Mouse (Mus musculus): ENCODE measurements around the gene Kpna6. TPM values are rescaled to one million over a fixed set of nuclear protein-coding genes. Genes with fewer than 3 reads are reported as not detected.
"Not testable (repeated sequence)": the region's sequence is repeated elsewhere in the genome, so short reads cannot be mapped to it uniquely, and the experiment has no call there.

The Kpna6 gene
- polyA plus RNA-seq (2015; fragmentation: Nextera tagmentation; extraction: Ambion mirVana), result 16.1 and 19.1 TPM in 2 replicates

DNA sequence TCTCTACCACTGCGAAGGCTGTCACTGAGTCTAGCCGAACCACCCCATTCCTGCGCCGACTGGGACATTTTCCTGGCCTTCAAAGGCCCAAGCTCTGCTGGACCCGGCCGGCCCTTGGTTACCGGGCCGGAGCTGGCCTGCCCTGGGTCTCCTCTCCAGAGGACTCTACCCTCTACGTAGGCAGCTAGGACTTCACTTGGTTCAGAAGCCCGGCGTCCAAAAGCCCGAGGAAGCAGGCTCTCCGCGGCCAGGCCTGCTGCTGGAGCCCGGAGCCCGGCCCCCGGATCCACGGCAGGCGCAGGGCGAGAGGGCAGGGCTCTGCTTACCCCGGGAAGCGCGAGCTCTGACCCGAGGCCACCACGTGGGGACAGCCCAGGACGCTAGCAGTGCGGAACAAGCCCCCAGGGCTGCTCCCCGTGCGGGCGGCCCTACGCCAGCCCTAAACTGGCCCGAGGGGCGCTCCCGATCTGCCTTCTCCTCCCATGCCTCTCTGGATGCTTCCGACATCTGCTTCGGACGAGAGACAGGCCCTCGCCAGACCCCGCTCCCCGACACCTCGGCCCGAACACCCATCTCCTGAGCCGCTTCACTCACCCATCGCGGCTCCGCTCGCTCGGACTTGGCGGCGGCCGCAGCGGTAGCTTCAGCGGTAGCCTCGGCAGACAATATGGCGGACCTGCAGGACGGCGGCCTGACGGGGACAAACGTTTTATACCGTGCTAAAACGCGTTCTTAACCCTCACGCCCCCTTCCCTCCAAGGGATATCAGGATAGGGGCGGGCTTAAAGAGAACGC is at the start of gene Kpna6:
TSS of gene Kpna6 (minus strand) at position 685 of the 795 bp plus-strand sequence.
- Histone ChIP-seq H3K9ac (peak within 1 kb of the TSS; percentile 99), H3K9me3 (no peaks in the 10 kb centered on the region), H3K4me3 (peak within 1 kb of the TSS; percentile 100), H3K27ac (peak within 1 kb of the TSS; percentile 96), H3K4me1 (peaks cover 12% of the 10 kb centered on the region), H3K4me2 (peak within 1 kb of the TSS; percentile 68), H3K36me3 (peaks cover 28% of the 10 kb centered on the region), H3K27me3 (no peaks in the 10 kb centered on the region)
- ATAC-seq (ENCODE audit: insufficient number of reproducible peaks, insufficient read depth, low FRiP score, low TSS enrichment, low read depth), result peak; percentile 82
- WGBS, result under 1% methylated on average over 65 of the region's 65 CpGs

DNA sequence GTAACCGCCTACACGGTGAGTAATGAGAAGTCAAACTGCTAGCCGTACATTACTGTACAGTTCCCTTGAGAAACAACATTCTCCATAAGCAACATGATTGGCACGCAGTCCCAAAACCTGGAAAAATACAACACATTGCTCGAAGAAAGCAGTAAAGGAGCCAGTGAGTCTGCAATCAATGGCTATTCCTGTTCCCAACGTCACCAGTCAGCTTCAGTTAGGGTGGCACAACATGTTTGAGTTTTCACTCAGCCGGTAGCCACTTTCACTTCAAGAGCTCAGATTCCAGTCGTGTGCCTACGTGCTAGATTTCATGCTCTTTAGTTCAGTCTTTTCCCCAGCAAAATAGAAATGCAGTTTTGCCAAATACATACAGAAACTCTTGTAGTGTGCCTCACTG is 43.7 kb upstream of the Kpna6 start:
- Histone ChIP-seq H3K27me3 (no peaks in the 10 kb centered on the region), H3K4me3 (no peak overlapping the region), H3K4me1 (no peaks in the 10 kb centered on the region), H3K36me3 (peaks cover 83% of the 10 kb centered on the region), H3K4me2 (no peak overlapping the region), H3K9me3 (no peaks in the 10 kb centered on the region), H3K9ac (no peak overlapping the region), H3K27ac (no peak overlapping the region)
- ATAC-seq (ENCODE audit: insufficient number of reproducible peaks, insufficient read depth, low FRiP score, low TSS enrichment, low read depth), result no peak
- 84% methylated on average over 9 of the region's 9 CpGs for WGBS

DNA sequence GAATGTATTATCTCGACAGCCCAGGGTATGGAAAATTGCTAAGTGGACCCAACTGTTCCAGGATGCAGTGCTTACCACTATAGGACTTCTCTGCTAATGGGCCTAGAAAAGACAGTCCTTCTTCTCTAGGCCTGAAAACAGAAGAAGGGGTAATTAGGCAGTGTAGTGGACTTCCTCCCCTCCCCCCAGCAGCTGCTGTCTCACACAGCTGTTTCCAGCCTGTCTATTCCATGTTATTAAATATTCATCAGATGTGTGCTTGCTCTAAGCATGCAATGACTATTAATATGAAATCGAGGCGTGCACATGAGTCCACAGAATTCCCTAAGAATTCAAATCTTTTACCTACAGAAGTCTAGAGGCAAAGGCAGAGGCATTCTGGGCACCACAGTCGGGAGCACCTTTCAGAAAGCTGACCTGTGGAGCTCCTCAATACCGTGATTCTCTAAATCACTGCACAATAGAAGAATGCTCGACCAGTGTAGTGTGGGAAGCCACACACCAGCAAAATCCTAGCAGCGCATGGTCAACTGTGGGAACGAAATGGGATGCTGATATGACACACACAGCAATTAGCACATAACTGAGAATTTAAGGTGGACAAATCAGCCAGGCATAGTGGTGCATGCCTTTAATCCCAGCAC is 37.0 kb upstream of the Kpna6 start:
- Histone ChIP-seq H3K9ac (no peak overlapping the region), H3K4me3 (no peak overlapping the region), H3K27me3 (no peaks in the 10 kb centered on the region), H3K27ac (no peak overlapping the region), H3K9me3 (no peaks in the 10 kb centered on the region), H3K4me2 (no peak overlapping the region), H3K36me3 (peaks cover 95% of the 10 kb centered on the region), H3K4me1 (no peaks in the 10 kb centered on the region)
- WGBS, result 86% methylated on average over 8 of the region's 8 CpGs
- no peak for ATAC-seq (ENCODE audit: insufficient number of reproducible peaks, insufficient read depth, low FRiP score, low TSS enrichment, low read depth)

DNA sequence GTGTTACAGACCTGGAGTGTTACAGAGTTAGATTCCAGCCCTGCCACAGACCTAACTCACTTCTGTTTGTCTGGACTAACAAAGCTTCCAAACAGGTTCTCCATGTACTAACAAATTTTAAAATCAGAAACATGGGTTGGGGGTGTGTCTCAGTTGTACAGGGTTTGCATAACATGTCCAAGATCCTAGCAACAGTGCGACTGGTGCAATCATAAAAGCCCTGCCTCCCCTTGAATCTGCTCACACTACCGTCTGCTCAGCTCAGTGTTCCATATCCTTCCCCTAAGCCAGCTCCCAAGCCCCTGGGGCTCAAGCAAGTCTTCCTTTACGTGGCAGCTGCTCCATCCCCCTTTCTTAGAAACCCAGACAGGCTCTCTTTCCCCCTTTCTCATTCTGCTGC is 34.2 kb upstream of the Kpna6 start:
- no peak overlapping the region for H3K9ac ChIP-seq

DNA sequence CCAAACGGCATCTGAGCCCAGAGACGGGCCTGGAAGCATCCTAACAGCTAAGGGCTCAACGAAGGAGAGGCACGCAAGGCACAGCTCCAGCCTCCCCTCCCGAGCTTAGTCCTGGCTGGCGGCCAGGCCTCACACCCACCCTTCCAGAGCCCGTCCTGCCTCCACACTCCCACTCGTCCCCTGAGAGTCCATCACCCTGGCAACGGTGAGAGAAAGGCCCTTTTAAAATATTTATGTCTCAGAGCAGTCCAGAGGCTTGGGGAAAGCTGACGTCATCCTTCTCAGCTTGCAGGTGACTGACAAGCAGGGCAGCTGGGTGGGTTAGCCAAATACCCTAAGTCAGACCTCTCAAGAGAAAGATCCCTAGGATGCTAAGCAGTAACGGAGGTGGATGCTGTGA is 29.9 kb upstream of the Kpna6 start:
- peak overlapping the region; percentile 82 for H3K27ac ChIP-seq
- H3K4me2 ChIP-seq, result peak overlapping the region; percentile 7; the same call in 1 of the 2 replicates
- H3K9me3 ChIP-seq, result no peaks in the 10 kb centered on the region
- peak overlapping the region; percentile 55 for H3K9ac ChIP-seq
- no peaks in the 10 kb centered on the region for H3K27me3 ChIP-seq
- no peak overlapping the region; the same call in 1 of the 2 replicates for H3K4me3 ChIP-seq
- H3K36me3 ChIP-seq, result peaks cover 57% of the 10 kb centered on the region
- WGBS, result 22% methylated on average over 11 of the region's 11 CpGs
- ATAC-seq (ENCODE audit: insufficient number of reproducible peaks, insufficient read depth, low FRiP score, low TSS enrichment, low read depth), result peak; percentile 72
- peaks cover 30% of the 10 kb centered on the region for H3K4me1 ChIP-seq

More for the DNA sequence above, 34.2 kb upstream of the Kpna6 start:
- Histone ChIP-seq H3K4me1 (peaks cover 19% of the 10 kb centered on the region), H3K4me2 (no peak overlapping the region), H3K9me3 (no peaks in the 10 kb centered on the region), H3K27me3 (no peaks in the 10 kb centered on the region), H3K27ac (no peak overlapping the region), H3K36me3 (peaks cover 97% of the 10 kb centered on the region), H3K4me3 (no peak overlapping the region)
- WGBS, result 47% methylated on average over 3 of the region's 3 CpGs
- no peak for ATAC-seq (ENCODE audit: insufficient number of reproducible peaks, insufficient read depth, low FRiP score, low TSS enrichment, low read depth)

DNA sequence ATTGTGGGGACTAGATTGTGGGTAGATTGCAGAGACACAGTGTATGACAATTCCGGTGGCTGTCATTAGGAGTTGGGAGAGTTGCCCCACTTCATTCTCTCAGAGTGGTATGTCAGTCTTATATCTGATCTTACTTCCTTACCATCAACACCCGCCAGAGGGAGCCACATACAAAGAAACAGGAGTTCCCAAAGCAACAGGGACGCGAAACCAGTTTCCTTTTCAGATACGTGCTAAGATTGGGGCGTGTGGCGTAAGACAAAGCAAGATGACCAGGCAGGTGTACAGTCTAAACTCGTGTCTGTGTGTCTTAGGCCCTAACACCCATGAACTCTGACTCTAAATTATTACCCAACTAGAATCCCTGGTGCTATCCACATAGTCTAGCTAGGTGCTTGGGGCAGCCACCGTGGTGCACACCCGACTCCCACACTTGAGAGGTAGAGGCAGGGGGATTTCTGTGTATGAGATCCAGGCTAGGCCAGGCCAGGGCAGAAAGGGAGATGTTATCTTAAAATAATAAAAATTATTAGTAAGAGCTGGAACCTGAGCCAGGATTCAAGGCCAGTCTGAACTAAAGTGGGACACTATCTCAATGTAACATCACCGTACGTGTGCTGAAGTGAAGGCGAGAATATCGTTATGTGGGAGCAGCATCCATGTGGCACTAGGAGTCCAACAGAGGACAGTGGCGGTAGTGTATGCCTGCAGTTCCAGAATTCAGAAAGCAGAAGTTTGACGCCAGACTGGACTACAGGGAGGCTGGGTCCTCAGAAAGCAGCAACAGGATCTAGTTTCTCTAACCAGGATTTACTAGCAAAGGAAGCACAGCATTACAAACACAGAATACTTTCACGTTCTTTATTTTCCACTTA is 29.2 kb upstream of the Kpna6 start:
- Histone ChIP-seq H3K9me3 (no peaks in the 10 kb centered on the region), H3K27me3 (no peaks in the 10 kb centered on the region), H3K4me3 (no peak overlapping the region), H3K4me1 (peaks cover 30% of the 10 kb centered on the region), H3K36me3 (peaks cover 51% of the 10 kb centered on the region), H3K9ac (peak overlapping the region; percentile 55), H3K27ac (peak overlapping the region; percentile 82), H3K4me2 (no peak overlapping the region)
- ATAC-seq (ENCODE audit: insufficient number of reproducible peaks, insufficient read depth, low FRiP score, low TSS enrichment, low read depth), result no peak; the same call in 1 of the 2 replicates
- 53% methylated on average over 17 of the region's 17 CpGs for WGBS

DNA sequence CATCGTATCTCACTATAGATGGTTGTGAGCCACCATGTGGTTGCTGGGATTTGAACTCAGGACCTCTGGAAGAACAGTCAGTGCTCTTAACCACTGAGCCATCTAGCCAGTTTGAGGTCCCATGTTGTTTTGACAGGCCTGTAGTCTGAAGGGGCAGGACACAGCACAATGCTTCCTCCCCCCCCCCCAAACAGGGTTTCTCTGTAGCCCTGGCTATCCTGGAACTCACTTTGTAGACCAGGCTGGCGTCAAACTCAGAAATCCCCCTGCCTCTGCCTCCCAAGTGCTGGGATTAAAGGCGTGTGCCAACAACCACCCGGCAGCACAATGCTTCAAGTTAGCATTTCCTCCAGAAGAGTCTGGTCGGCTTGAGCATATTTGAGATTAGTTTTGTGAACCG is 28.1 kb upstream of the Kpna6 start:
- H3K4me3 ChIP-seq; ATAC-seq (ENCODE audit: insufficient number of reproducible peaks, insufficient read depth, low FRiP score, low TSS enrichment, low read depth); H3K9me3 ChIP-seq; H3K4me2 ChIP-seq; H3K27me3 ChIP-seq; H3K9ac ChIP-seq; H3K27ac ChIP-seq: not testable (repeated sequence)
- Histone ChIP-seq H3K4me1 (peaks cover 33% of the 10 kb centered on the region), H3K36me3 (peaks cover 41% of the 10 kb centered on the region)
- 88% methylated on average over 6 of the region's 6 CpGs for WGBS

DNA sequence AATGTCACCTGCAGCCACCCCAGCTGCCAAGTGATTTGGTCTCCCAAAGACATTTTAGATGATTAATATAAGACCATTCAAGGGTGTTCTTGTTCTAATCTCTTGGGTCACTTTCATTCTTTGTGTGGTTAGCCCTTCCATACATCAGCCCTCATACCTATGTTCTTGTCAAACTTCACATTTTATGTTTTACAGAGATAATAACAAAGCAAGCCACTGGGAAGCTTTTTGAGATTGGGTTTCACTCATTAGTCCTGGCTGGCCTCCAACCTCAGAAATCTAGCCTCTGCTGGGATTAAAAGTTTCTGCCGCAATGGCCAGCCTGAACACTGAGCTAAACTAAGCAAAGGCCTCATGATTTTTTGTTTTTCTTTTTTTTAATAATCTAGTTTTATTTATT is 27.6 kb upstream of the Kpna6 start:
- 48% methylated on average over 1 of the region's 1 CpGs for WGBS
- H3K4me1 ChIP-seq, result peaks cover 38% of the 10 kb centered on the region
- peaks cover 36% of the 10 kb centered on the region for H3K36me3 ChIP-seq
- H3K9ac ChIP-seq, result no peak overlapping the region
- H3K27me3 ChIP-seq, result no peaks in the 10 kb centered on the region
- ATAC-seq (ENCODE audit: insufficient number of reproducible peaks, insufficient read depth, low FRiP score, low TSS enrichment, low read depth), result no peak
- H3K4me2 ChIP-seq, result no peak overlapping the region
- H3K4me3 ChIP-seq, result no peak overlapping the region
- H3K9me3 ChIP-seq, result no peaks in the 10 kb centered on the region
- no peak overlapping the region for H3K27ac ChIP-seq

DNA sequence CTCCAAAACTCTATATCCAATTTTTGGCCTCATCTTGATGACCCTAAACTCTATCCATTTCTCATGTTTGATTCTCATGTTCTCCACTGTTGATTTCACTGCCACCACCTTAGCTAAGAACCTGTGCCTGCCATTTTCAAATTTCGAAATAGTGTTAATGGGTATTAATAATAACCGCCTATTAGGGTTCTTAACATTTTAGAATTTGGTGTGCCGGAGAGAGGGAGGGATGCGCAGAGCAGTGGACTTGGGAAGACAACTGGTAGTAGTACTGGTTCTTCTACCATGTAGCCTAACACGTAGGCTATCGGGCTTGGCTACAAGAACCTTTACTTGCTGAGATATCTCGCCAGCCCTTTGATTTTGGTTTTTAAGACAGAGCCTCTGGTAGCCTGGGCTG is 24.6 kb upstream of the Kpna6 start:
- 82% methylated on average over 7 of the region's 7 CpGs for WGBS
- H3K4me1 ChIP-seq, result peaks cover 23% of the 10 kb centered on the region
- no peaks in the 10 kb centered on the region for H3K9me3 ChIP-seq
- peak overlapping the region; percentile 95 for H3K27ac ChIP-seq
- peaks cover 28% of the 10 kb centered on the region for H3K36me3 ChIP-seq
- ATAC-seq (ENCODE audit: insufficient number of reproducible peaks, insufficient read depth, low FRiP score, low TSS enrichment, low read depth), result no peak
- peak overlapping the region; percentile 66 for H3K4me3 ChIP-seq
- no peaks in the 10 kb centered on the region for H3K27me3 ChIP-seq
- H3K4me2 ChIP-seq, result peak overlapping the region; percentile 68
- peak overlapping the region; percentile 81 for H3K9ac ChIP-seq

DNA sequence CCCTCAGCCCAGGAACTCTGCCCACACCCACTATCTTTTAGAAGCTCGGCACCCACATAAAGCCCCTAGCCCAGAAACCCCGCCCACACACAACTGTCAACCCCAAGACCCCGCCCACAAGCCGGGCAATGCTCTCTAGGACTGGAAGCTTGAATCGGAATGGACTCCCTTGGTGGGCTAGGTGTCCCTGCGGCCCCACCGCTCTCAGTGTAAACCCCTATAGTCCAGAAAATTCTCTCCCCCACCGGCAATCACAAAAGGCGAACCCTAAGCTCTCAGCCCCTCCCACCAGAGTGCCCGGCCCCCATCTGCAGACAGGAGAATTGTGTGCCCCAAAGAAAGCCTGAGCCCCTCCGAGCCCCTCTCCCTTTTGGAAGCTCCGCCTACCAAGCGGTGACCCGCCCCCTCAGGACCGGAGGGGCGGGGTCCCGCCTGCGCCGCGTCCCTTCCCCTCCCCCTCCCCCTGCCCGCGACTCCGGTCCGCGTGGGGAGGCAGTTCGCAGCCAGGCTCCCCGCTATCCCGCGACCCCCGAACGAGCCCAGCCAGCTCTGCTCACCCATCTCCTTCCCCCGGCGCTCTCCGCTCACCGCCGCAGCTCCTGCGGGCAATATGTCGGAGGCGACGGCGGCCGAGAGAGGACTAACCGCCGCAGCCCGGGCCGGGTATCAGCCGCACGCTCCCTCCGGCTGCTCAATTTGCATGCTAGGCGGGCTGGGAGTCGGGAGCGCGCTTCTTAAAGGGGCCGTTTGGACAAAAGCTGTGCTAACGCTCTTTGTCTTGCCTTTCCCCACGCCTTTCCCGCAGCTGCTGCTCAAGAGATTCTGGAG is 23.8 kb upstream of the Kpna6 start, which contains the start of gene Tmem39b:
TSS of gene Tmem39b (minus strand) at position 681 of the 828 bp plus-strand sequence.
- ATAC-seq (ENCODE audit: insufficient number of reproducible peaks, insufficient read depth, low FRiP score, low TSS enrichment, low read depth), result peak; percentile 78
- Histone ChIP-seq H3K4me3 (peak within 1 kb of the TSS; percentile 66), H3K27me3 (no peaks in the 10 kb centered on the region), H3K27ac (peak within 1 kb of the TSS; percentile 95), H3K9ac (peak within 1 kb of the TSS; percentile 81), H3K4me2 (peak within 1 kb of the TSS; percentile 68), H3K36me3 (peaks cover 30% of the 10 kb centered on the region), H3K4me1 (peaks cover 16% of the 10 kb centered on the region), H3K9me3 (no peaks in the 10 kb centered on the region)
- 0% methylated on average over 57 of the region's 57 CpGs for WGBS
